Mouse (Mus musculus) kidney, postnatal 0 days (tissue): Measurements from ENCODE around the gene Pnliprp1. TPM values are rescaled to one million over a fixed set of nuclear protein-coding genes. Genes with fewer than 3 reads are reported as not detected.

ENCODE experiments used
- ATAC-seq: fragments of 200-750 bp; cut with Nextera tagmentation; replicated peaks from 2 replicates; pipeline ENCODE4 v1.8.0; 2017; ENCODE audit warnings: low read depth, moderate number of reproducible peaks, moderate TSS enrichment, moderate library complexity; ENCODE audit not compliant: low FRiP score
- DNase-seq: peaks from one replicate; pipeline ENCODE4 v3.0.0-alpha.2; 2016; ENCODE audit warnings: low spot score
- H3K27ac ChIP-seq: fragments of 300-500 bp; sonication (generic); 2 replicates; pipeline ENCODE4 v1.5.1; 2014; ENCODE audit warnings: mild to moderate bottlenecking
- H3K27me3 ChIP-seq: fragments of 300-500 bp; sonication (generic); 2 replicates; pipeline ENCODE4 v1.6.1; 2014; ENCODE audit warnings: low read length, mixed read lengths; ENCODE audit not compliant: insufficient read depth
- H3K36me3 ChIP-seq: fragments of 300-500 bp; sonication (generic); 2 replicates; pipeline ENCODE4 v1.6.1; 2014; ENCODE audit warnings: low read length, mixed read lengths; ENCODE audit not compliant: insufficient read depth
- H3K4me1 ChIP-seq: fragments of 300-500 bp; sonication (generic); replicated peaks from 2 replicates; pipeline ENCODE4 v1.6.1; 2014; ENCODE audit warnings: antibody characterized with exemption, low read length, mixed read lengths; ENCODE audit not compliant: insufficient read depth
- H3K4me2 ChIP-seq: fragments of 300-500 bp; sonication (generic); 2 replicates; pipeline ENCODE4 v1.6.1; 2014; ENCODE audit warnings: mild to moderate bottlenecking, low read length, moderate library complexity, mixed read lengths
- H3K4me3 ChIP-seq: fragments of 300-500 bp; sonication (generic); replicated peaks from 2 replicates; pipeline ENCODE4 v1.5.1; 2014; ENCODE audit warnings: low read depth, low read length
- H3K9ac ChIP-seq: fragments of 300-500 bp; sonication (generic); 2 replicates; pipeline ENCODE4 v1.6.1; 2014; ENCODE audit warnings: low read depth, low read length
- H3K9me3 ChIP-seq: fragments of 300-500 bp; sonication (generic); replicated peaks from 2 replicates; pipeline ENCODE4 v1.6.1; 2016; ENCODE audit warnings: low read length, inconsistent platforms, mixed read lengths
- CTCF ChIP-seq: IDR thresholded peaks from 2 replicates; pipeline ENCODE4 v1.5.1; 2016; ENCODE audit warnings: antibody characterized with exemption, low read depth, mild to moderate bottlenecking, moderate library complexity
- WGBS: fragments of 180-500 bp; shearing (Covaris S2); extraction: QIAGEN DNeasy Blood & Tissue Kit; methylation state at CpG from one replicate; pipeline ENCODE4 v1.1.7; 2014; 5-methylcytosine and 5-hydroxymethylcytosine counted together
- polyA plus RNA-seq: library from polyadenylated mRNA; unstranded; fragments of >200 nt; fragmentation: Nextera tagmentation; extraction: Ambion mirVana; gene quantifications from 2 replicates; pipeline ENCODE4 v1.2.1, GENCODE M21; 2015

Gene Pnliprp1
- polyA plus RNA-seq, 1 experiment from 2014 or later = not detected

DNA sequence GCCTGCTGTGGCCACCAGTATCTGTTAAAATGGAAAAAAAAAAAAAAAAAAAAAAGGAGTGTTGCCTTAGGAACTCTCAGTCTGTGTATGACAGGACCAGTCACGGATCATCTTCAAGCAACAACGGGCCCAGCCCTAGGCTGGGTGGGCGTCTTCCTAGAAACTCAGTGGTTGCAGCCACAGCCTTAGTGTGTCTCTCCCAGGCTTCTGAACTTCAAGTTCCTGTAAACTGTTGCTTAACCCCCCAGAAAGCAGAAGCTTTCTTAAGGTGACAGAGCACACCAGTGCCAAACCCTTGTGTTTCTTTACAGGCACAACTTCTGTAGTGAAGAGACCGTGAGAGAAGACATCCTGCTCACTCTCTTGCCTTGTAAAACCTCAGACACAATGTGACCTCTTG lies 15.0 kb downstream of the Pnliprp1 start:
- H3K9ac ChIP-seq = no peak overlapping the region
- no peak overlapping the region for H3K4me2 ChIP-seq
- H3K4me3 ChIP-seq = no peak overlapping the region
- H3K27me3 ChIP-seq = no peaks in the 10 kb centered on the region
- H3K9me3 ChIP-seq = no peaks in the 10 kb centered on the region
- DNase-seq = no peak
- no peaks in the 10 kb centered on the region for H3K4me1 ChIP-seq
- whole genome bisulfite sequencing = 24% methylated on average over 4 of the region's 4 CpGs
- no peaks in the 10 kb centered on the region for H3K36me3 ChIP-seq
- TF ChIP-seq CTCF = no peak
- no peak for ATAC-seq
- H3K27ac ChIP-seq = no peak overlapping the region

DNA sequence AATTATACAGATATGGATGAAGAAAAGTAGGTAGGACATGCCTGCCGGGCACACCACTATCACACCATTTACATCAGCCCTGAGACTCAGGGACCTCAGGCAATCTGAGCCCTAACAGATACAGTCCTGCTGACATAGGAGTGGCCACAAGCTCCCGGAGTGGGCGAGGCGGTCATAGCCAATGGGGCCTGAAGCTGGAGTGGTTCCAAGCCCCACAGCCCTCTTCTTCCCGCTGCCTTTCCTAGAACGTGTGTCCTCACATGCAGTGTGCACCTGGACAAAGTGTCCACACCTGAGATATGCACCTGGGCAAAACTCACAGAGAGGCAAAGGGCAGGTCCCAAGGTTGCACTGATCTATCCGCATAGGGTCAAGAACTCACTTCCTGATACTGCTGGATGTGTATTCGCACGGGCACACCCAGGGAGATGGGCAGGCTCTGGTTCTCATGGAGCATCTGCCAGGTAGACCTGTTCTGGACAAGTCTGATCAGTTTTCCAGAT lies 18.9 kb downstream of the Pnliprp1 start:
- Histone ChIP-seq H3K27ac (no peak overlapping the region), H3K4me2 (no peak overlapping the region), H3K4me1 (no peaks in the 10 kb centered on the region), H3K9me3 (no peaks in the 10 kb centered on the region), H3K4me3 (no peak overlapping the region), H3K27me3 (no peaks in the 10 kb centered on the region), H3K9ac (no peak overlapping the region), H3K36me3 (no peaks in the 10 kb centered on the region)
- 76% methylated on average over 9 of the region's 9 CpGs for WGBS
- ATAC-seq (no peak), DNase-seq (no peak)
- TF ChIP-seq CTCF = no peak

DNA sequence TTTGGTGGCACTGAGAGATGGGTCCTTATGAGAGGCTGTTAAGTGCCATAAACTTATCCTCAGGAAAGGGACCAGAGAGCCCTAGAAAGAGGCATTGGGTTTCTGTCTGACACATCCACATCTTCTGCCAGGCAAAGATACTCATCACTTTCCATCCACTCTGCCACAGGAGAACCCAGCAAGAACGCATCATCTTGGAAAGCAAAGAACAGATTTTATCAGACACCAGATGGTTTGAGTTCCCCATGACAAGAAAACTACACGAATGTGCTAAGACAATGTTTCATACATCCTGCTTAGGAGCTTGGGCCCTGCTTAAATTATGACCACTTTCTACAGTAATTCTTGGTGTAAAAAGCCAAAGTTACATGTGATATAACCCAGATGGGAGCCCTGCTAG lies 22.1 kb downstream of the Pnliprp1 start:
- WGBS = 60% methylated on average over 2 of the region's 2 CpGs
- no peak overlapping the region for H3K9ac ChIP-seq
- no peaks in the 10 kb centered on the region for H3K36me3 ChIP-seq
- H3K4me1 ChIP-seq = no peaks in the 10 kb centered on the region
- no peak overlapping the region for H3K27ac ChIP-seq
- DNase-seq (peak; percentile 49), ATAC-seq (no peak)
- H3K4me3 ChIP-seq = no peak overlapping the region
- no peaks in the 10 kb centered on the region for H3K27me3 ChIP-seq
- TF ChIP-seq CTCF = no peak
- H3K4me2 ChIP-seq = no peak overlapping the region
- H3K9me3 ChIP-seq = no peaks in the 10 kb centered on the region

DNA sequence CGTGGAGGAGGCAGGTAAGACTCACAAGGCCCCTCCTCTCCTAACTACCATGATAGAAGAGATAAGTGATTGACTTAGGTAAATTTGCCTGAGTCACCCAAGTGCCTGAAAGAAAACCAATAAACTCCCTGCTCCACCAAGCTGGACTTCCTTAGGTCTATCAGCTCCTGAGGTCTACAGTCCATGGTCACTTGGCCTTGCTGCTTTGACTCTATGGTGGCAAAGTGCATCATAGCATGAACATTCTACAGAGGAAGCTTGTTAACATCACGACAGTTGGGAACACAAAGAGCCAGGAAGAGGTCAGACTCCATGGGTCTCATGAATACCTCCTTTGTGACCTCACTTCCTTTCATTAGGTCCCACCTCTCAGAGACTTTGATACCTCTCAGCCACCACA lies 22.8 kb downstream of the Pnliprp1 start:
- WGBS = 58% methylated on average over 2 of the region's 2 CpGs
- no peaks in the 10 kb centered on the region for H3K4me1 ChIP-seq
- H3K27me3 ChIP-seq = no peaks in the 10 kb centered on the region

DNA sequence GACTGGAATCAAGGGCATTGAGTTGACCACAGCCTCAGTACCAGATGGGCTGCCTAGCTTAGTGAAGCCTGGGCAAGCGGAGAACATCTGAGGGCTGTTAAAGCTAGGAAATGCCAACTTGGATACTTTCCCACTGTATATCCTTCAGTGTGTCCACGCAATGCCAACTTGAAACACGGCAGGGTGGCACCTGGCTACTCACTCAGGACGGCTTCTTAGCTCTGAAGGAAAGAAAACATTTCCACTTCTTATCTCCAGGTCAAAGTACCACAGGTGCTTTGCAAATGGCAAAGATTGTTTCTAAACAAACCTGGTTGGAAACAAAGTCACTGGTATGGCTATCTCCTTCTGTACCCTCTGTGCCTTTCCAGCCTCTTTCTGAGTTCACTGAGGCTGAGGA lies 30.2 kb downstream of the Pnliprp1 start:
- H3K4me1 ChIP-seq = no peaks in the 10 kb centered on the region
- no peak overlapping the region for H3K27ac ChIP-seq
- no peak overlapping the region for H3K9ac ChIP-seq
- 81% methylated on average over 4 of the region's 4 CpGs for WGBS
- H3K36me3 ChIP-seq = no peaks in the 10 kb centered on the region
- no peaks in the 10 kb centered on the region for H3K27me3 ChIP-seq
- H3K4me2 ChIP-seq = no peak overlapping the region
- no peak for ATAC-seq
- H3K9me3 ChIP-seq = no peaks in the 10 kb centered on the region
- no peak overlapping the region for H3K4me3 ChIP-seq
- no peak for TF ChIP-seq CTCF
- no peak for DNase-seq

More for the DNA sequence above, 22.8 kb downstream of the Pnliprp1 start:
- Histone ChIP-seq H3K27ac (no peak overlapping the region), H3K36me3 (no peaks in the 10 kb centered on the region), H3K9ac (no peak overlapping the region), H3K9me3 (no peaks in the 10 kb centered on the region), H3K4me2 (no peak overlapping the region), H3K4me3 (no peak overlapping the region)
- no peak for TF ChIP-seq CTCF
- DNase-seq (no peak), ATAC-seq (no peak)

DNA sequence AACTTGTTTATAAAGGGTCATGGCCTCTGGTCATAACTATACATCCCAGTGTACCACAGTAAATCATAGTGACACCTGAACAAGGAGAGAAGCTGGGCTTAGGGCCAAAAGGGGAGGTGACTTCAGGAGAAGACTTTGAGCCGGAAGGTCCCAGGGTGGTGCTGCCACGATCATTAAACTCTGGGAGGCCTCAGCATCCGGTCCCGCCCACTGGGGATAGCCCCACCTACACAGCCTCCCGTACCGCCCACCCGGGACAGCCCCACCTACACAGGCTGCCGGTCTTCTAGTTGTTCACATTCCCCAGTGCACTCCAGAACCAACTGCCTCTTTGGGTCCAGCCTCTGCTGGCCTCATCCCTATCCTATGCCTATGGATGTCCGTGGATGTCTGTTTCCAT lies 30.7 kb downstream of the Pnliprp1 start, which contains the start of gene Pnliprp2:
Pnliprp2 (plus strand) TSS at position 297 of the 400 bp plus-strand sequence.
- Histone ChIP-seq H3K27ac (no peak within 1 kb of the TSS), H3K9ac (no peak within 1 kb of the TSS), H3K4me2 (no peak within 1 kb of the TSS), H3K9me3 (no peaks in the 10 kb centered on the region), H3K36me3 (no peaks in the 10 kb centered on the region), H3K4me3 (no peak within 1 kb of the TSS), H3K4me1 (no peaks in the 10 kb centered on the region), H3K27me3 (no peaks in the 10 kb centered on the region)
- 48% methylated on average over 9 of the region's 9 CpGs for WGBS
- TF ChIP-seq CTCF = no peak
- DNase-seq (peak; percentile 71), ATAC-seq (peak; percentile 74)

DNA sequence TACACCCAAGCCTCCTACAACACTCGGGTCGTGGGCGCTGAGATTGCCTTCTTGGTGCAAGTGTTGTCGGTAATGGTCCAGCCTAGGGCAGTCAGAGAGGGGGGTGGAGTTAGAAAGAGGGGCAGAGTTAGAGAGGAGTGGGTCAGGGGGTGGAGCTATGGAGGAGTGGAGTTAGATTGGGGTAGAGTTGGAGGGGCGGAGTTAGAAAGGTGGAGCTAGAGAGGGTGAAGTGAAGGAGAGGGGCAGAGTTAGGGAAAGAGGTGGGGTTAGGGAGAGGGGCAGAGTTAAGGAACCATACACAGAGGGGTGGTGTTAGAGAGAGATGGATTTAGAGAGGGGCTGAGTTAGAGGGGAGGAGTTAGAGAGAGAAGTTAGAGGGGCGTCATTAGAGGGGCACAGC lies 33.6 kb downstream of the Pnliprp1 start:
- ATAC-seq (peak; percentile 44; the same call in 1 of the 2 replicates), DNase-seq (peak; percentile 19)
- Histone ChIP-seq H3K9ac (no peak overlapping the region), H3K4me1 (no peaks in the 10 kb centered on the region), H3K27ac (no peak overlapping the region), H3K4me3 (no peak overlapping the region), H3K36me3 (no peaks in the 10 kb centered on the region), H3K4me2 (no peak overlapping the region), H3K9me3 (no peaks in the 10 kb centered on the region), H3K27me3 (no peaks in the 10 kb centered on the region)
- 24% methylated on average over 6 of the region's 6 CpGs for WGBS
- no peak for TF ChIP-seq CTCF
